Mouse (Mus musculus): ENCODE results near the gene Scarb1. TPM values are rescaled to one million over a fixed set of nuclear protein-coding genes. Genes with fewer than 3 reads are reported as not detected.

The Scarb1 gene
- total and polyA plus RNA-seq, 2 experiments from 2014 or later: 57.7 to 74.0 TPM

DNA sequence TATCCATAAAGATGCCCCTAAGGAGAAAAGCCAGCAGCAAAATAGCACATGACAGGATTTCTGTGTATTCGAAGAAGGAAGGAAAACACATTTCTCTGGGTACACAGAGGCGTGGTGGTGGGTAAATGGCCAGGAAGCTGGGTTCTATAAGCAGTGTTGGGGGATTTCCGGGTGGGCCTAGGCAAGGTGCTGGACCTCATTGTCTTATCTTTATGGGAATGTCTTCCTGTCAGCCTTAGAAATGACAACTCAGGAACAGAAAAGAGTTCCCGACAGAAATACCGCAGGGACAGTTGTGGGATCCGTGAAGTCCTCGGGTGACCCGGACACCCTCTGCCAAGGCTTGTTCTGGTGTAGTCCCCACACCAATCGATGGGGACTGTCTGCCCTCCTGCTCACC, 42.7 kb downstream of the Scarb1 start:
- Histone ChIP-seq H3K27ac (ENCODE audit: low read depth, low read length) (no peak overlapping the region), H3K9me3 (ENCODE audit: low read length) (no peaks in the 10 kb centered on the region), H3K27me3 (ENCODE audit: insufficient read depth, low read length) (no peaks in the 10 kb centered on the region), H3K4me2 (ENCODE audit: low read depth, low read length, poor library complexity, severe bottlenecking) (no peak overlapping the region), H3K4me1 (ENCODE audit: insufficient read depth, low read length) (no peaks in the 10 kb centered on the region), H3K4me3 (ENCODE audit: low read depth, low read length) (no peak overlapping the region), H3K9ac (replicated peaks; ENCODE audit: low read length, poor library complexity, severe bottlenecking) (no peak overlapping the region), H3K36me3 (ENCODE audit: insufficient read depth, low read length) (peaks cover 34% of the 10 kb centered on the region)
- ATAC-seq (ENCODE audit: low FRiP score): no peak
- no peak for DNase-seq (ENCODE audit: low spot score)
- WGBS: 91% methylated on average over 9 of the region's 9 CpGs
- TF ChIP-seq CTCF (IDR thresholded peaks at IDR 0.05): no peak

DNA sequence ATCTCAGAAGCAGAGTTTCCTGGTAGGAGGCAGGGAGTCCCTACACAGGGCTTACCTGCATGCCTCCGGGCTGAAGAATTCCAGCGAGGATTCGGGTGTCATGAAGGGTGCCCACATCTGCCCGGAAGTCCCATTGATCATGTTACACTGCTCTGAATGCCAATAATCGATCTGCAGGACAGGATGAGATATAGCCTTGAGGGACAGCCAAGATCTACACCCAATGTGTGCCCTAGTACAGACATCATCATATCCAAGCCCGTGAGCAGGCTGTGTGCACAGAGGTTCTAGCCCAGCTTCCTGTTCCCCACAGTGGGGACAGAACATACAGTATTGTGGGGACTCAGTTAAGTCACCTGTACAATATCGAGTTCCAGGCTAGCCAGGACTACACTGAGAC, 43.7 kb downstream of the Scarb1 start:
- H3K4me1 ChIP-seq (ENCODE audit: insufficient read depth, low read length): no peaks in the 10 kb centered on the region

GRCm38 (mm10) chr5:125292951-125293350, 47.9 kb downstream of the Scarb1 start:
- WGBS: 60% methylated on average over 7 of the region's 7 CpGs
- TF ChIP-seq CTCF (IDR thresholded peaks at IDR 0.05): no peak

More for the DNA sequence above, 43.7 kb downstream of the Scarb1 start:
- no peak for TF ChIP-seq CTCF (IDR thresholded peaks at IDR 0.05)
- no peak overlapping the region for H3K4me3 ChIP-seq (ENCODE audit: low read depth, low read length)
- 94% methylated on average over 7 of the region's 7 CpGs for WGBS
- H3K4me2 ChIP-seq (ENCODE audit: low read depth, low read length, poor library complexity, severe bottlenecking): no peak overlapping the region
- H3K27me3 ChIP-seq (ENCODE audit: insufficient read depth, low read length): no peaks in the 10 kb centered on the region
- no peaks in the 10 kb centered on the region for H3K9me3 ChIP-seq (ENCODE audit: low read length)
- H3K36me3 ChIP-seq (ENCODE audit: insufficient read depth, low read length): peaks cover 34% of the 10 kb centered on the region
- DNase-seq (ENCODE audit: low spot score) (no peak), ATAC-seq (ENCODE audit: low FRiP score) (no peak)
- H3K27ac ChIP-seq (ENCODE audit: low read depth, low read length): no peak overlapping the region
- H3K9ac ChIP-seq (replicated peaks; ENCODE audit: low read length, poor library complexity, severe bottlenecking): no peak overlapping the region

DNA sequence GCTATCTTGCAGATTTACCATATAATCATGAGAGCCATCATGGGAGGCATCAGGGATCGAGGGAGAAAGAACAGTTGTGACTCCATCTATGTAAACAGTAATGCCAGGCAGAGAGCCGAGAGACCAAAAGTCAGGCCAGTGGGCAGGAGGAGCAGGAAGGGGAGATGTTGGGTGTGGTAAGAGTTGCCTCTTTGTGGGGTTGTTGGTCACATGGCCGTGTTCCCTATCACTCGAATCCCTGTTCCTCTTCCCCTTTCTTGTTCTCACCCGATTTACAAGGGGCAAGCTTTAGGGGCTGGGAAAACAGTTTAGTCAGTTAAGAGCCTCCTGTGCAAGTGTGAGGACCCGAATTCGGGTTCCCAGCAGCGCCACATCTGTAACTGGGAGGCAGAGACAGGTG, 49.0 kb downstream of the Scarb1 start:
- H3K27ac ChIP-seq (ENCODE audit: low read depth, low read length): no peak overlapping the region
- ATAC-seq (ENCODE audit: low FRiP score) (no peak), DNase-seq (ENCODE audit: low spot score) (no peak)
- no peak overlapping the region for H3K4me2 ChIP-seq (ENCODE audit: low read depth, low read length, poor library complexity, severe bottlenecking)
- no peak overlapping the region for H3K9ac ChIP-seq (replicated peaks; ENCODE audit: low read length, poor library complexity, severe bottlenecking)
- H3K27me3 ChIP-seq (ENCODE audit: insufficient read depth, low read length): no peaks in the 10 kb centered on the region
- 92% methylated on average over 8 of the region's 8 CpGs for WGBS
- no peaks in the 10 kb centered on the region for H3K4me1 ChIP-seq (ENCODE audit: insufficient read depth, low read length)
- H3K4me3 ChIP-seq (ENCODE audit: low read depth, low read length): no peak overlapping the region
- H3K9me3 ChIP-seq (ENCODE audit: low read length): no peaks in the 10 kb centered on the region
- H3K36me3 ChIP-seq (ENCODE audit: insufficient read depth, low read length): peaks cover 26% of the 10 kb centered on the region
- no peak for TF ChIP-seq CTCF (IDR thresholded peaks at IDR 0.05)

More at GRCm38 (mm10) chr5:125292951-125293350, 47.9 kb downstream of the Scarb1 start:
- H3K4me1 ChIP-seq (ENCODE audit: insufficient read depth, low read length): no peaks in the 10 kb centered on the region
- no peak overlapping the region for H3K4me2 ChIP-seq (ENCODE audit: low read depth, low read length, poor library complexity, severe bottlenecking)
- H3K4me3 ChIP-seq (ENCODE audit: low read depth, low read length): no peak overlapping the region
- DNase-seq (ENCODE audit: low spot score): no peak
- H3K36me3 ChIP-seq (ENCODE audit: insufficient read depth, low read length): peaks cover 29% of the 10 kb centered on the region
- ATAC-seq (ENCODE audit: low FRiP score): no peak
- H3K9me3 ChIP-seq (ENCODE audit: low read length): no peaks in the 10 kb centered on the region
- H3K27ac ChIP-seq (ENCODE audit: low read depth, low read length): no peak overlapping the region
- H3K27me3 ChIP-seq (ENCODE audit: insufficient read depth, low read length): no peaks in the 10 kb centered on the region
- H3K9ac ChIP-seq (replicated peaks; ENCODE audit: low read length, poor library complexity, severe bottlenecking): no peak overlapping the region

GRCm38 (mm10) chr5:125291387-125291786, 49.5 kb downstream of the Scarb1 start:
- Histone ChIP-seq H3K9ac (replicated peaks; ENCODE audit: low read length, poor library complexity, severe bottlenecking) (no peak overlapping the region), H3K9me3 (ENCODE audit: low read length) (no peaks in the 10 kb centered on the region), H3K4me2 (ENCODE audit: low read depth, low read length, poor library complexity, severe bottlenecking) (no peak overlapping the region), H3K4me3 (ENCODE audit: low read depth, low read length) (no peak overlapping the region), H3K27ac (ENCODE audit: low read depth, low read length) (no peak overlapping the region), H3K27me3 (ENCODE audit: insufficient read depth, low read length) (no peaks in the 10 kb centered on the region), H3K36me3 (ENCODE audit: insufficient read depth, low read length) (peaks cover 23% of the 10 kb centered on the region), H3K4me1 (ENCODE audit: insufficient read depth, low read length) (no peaks in the 10 kb centered on the region)
- WGBS: 92% methylated on average over 10 of the region's 10 CpGs
- TF ChIP-seq CTCF (IDR thresholded peaks at IDR 0.05): no peak
- ATAC-seq (ENCODE audit: low FRiP score) (no peak), DNase-seq (ENCODE audit: low spot score) (no peak)

DNA sequence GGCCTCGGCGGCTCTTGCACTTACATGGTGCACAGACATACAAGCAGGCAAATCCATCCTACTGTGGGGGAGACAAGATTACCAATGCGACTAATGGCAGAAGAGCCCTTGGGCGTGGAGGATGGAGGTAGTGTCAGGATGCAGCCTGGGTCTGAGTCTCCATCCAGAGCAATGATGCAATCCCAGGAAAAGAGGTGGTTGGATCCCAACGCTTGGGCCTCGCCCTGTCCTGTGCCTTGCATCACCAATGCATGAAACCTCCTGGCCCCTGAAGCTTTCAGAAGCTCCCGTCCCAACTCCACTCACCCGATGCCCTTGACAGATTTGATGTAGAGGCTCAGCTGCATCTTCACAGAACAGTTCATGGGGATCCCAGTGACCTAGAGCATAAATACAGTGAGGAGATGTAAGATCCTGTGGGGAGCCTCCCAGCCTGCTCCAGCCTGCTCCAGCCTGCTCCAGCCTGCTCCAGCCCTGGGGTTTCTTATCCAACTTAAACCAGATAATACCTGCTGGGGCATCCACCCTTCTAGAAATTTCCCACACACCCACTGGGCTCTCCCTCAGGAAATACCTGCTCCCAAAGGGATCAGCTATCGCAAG, 53.7 kb downstream of the Scarb1 start:
- Histone ChIP-seq H3K27ac (ENCODE audit: low read depth, low read length) (no peak overlapping the region), H3K36me3 (ENCODE audit: insufficient read depth, low read length) (peaks cover 20% of the 10 kb centered on the region), H3K4me1 (ENCODE audit: insufficient read depth, low read length) (no peaks in the 10 kb centered on the region), H3K27me3 (ENCODE audit: insufficient read depth, low read length) (no peaks in the 10 kb centered on the region), H3K9ac (replicated peaks; ENCODE audit: low read length, poor library complexity, severe bottlenecking) (no peak overlapping the region), H3K4me3 (ENCODE audit: low read depth, low read length) (no peak overlapping the region), H3K4me2 (ENCODE audit: low read depth, low read length, poor library complexity, severe bottlenecking) (no peak overlapping the region), H3K9me3 (ENCODE audit: low read length) (no peaks in the 10 kb centered on the region)
- 92% methylated on average over 9 of the region's 9 CpGs for WGBS
- no peak for ATAC-seq (ENCODE audit: low FRiP score)
- no peak for TF ChIP-seq CTCF (IDR thresholded peaks at IDR 0.05)
- DNase-seq (ENCODE audit: low spot score): no peak

All from midbrain, postnatal 0 days (tissue).